Mouse (Mus musculus) layer of hippocampus, adult 18-20 months (tissue): ENCODE measurements around the gene Ggt7. TPM values are rescaled to one million over a fixed set of nuclear protein-coding genes. Genes with fewer than 3 reads are reported as not detected.
"Not testable (repeated sequence)": the region's sequence is repeated elsewhere in the genome, so short reads cannot be mapped to it uniquely, and the experiment has no call there.

Source experiments
- DNase-seq, 2 experiments: peaks; one replicate each; pipeline ENCODE4 v3.0.0; 2022; ENCODE audit warnings: low spot score in 2 of 2
- long read RNA-seq: library from polyadenylated mRNA; stranded (forward); transcript quantifications from one replicate; pipeline ENCODE4 v2.0.0, GENCODE M21; 2021
- total RNA-seq, 2 experiments: library from RNA; stranded (reverse); gene quantifications; 2 replicates each; pipeline ENCODE4 v1.2.3; 2021

Ggt7 gene
- 100 to 1,000 TPM; 112 to 120 TPM for total RNA-seq
- long read RNA-seq, transcript Ggt7-201 (15 exons, 2,614 nt), result major isoform, 130 of 204 reads
- long read RNA-seq, partial matches to known transcripts, result 33 of 204 reads
- long read RNA-seq, other reads (novel, unspliced or antisense), result 41 of 204 reads

- DNase-seq, result peak; percentile 98 to 99
Measured at GRCm38 (mm10) chr2:155517455-155518423, at the start of gene Ggt7, which contains the start of gene Acss2. TSS of gene Ggt7 (minus strand) at chr2:155518237. TSS of gene Acss2 (plus strand) at chr2:155517948.

- DNase-seq, result no peak
Measured at GRCm38 (mm10) chr2:155567751-155568150, 49.7 kb upstream of the Ggt7 start.

- no peak for DNase-seq
Measured at GRCm38 (mm10) chr2:155562934-155563333, 44.9 kb upstream of the Ggt7 start.

GRCm38 (mm10) chr2:155562209-155562608 lies 44.2 kb upstream of the Ggt7 start:
- DNase-seq, result peak in 1 of 2 experiments; percentile 33

- DNase-seq, result no peak
Measured at GRCm38 (mm10) chr2:155554426-155554985, 36.5 kb upstream of the Ggt7 start.

- DNase-seq, result no peak
Measured at GRCm38 (mm10) chr2:155552949-155553354, 34.9 kb upstream of the Ggt7 start.

- DNase-seq, result no peak
Measured at GRCm38 (mm10) chr2:155552336-155552735, 34.3 kb upstream of the Ggt7 start.

GRCm38 (mm10) chr2:155546955-155547354 lies 28.9 kb upstream of the Ggt7 start:
- DNase-seq, result no peak

GRCm38 (mm10) chr2:155540822-155541458 lies 22.9 kb upstream of the Ggt7 start:
- DNase-seq, result peak in 1 of 2 experiments; percentile 10

GRCm38 (mm10) chr2:155539696-155540095 lies 21.7 kb upstream of the Ggt7 start:
- DNase-seq, result no peak

GRCm38 (mm10) chr2:155538463-155539057 lies 20.5 kb upstream of the Ggt7 start:
- DNase-seq, result not testable (repeated sequence)

GRCm38 (mm10) chr2:155537761-155538462 lies 19.9 kb upstream of the Ggt7 start:
- DNase-seq, result no peak

- DNase-seq, result no peak
Measured at GRCm38 (mm10) chr2:155536292-155536691, 18.3 kb upstream of the Ggt7 start.

- no peak for DNase-seq
Measured at GRCm38 (mm10) chr2:155527367-155527766, 9.3 kb upstream of the Ggt7 start.

GRCm38 (mm10) chr2:155524378-155524777 lies 6.3 kb upstream of the Ggt7 start:
- DNase-seq, result no peak

- DNase-seq, result no peak
Measured at GRCm38 (mm10) chr2:155523706-155524105, 5.7 kb upstream of the Ggt7 start.

GRCm38 (mm10) chr2:155518531-155519270 lies 664 bp upstream of the Ggt7 start:
- no peak for DNase-seq

- peak in 1 of 2 experiments; percentile 87 for DNase-seq
Measured at GRCm38 (mm10) chr2:155515941-155516340, 2.1 kb downstream of the Ggt7 start.

GRCm38 (mm10) chr2:155514666-155515065 lies 3.4 kb downstream of the Ggt7 start:
- DNase-seq, result peak; percentile 86 to 93

GRCm38 (mm10) chr2:155513543-155513942 lies 4.5 kb downstream of the Ggt7 start:
- DNase-seq, result peak; percentile 45 to 60
